Mouse (Mus musculus) granulocyte monocyte progenitor cell, adult 5-6 weeks (primary cell): ENCODE measurements around the gene Cyp20a1. TPM values are rescaled to one million over a fixed set of nuclear protein-coding genes. Genes with fewer than 3 reads are reported as not detected.
A peak's percentile ranks its signal among the peaks of the same experiment; 100 is the strongest.

ENCODE experiments used
- ATAC-seq: replicated peaks from 2 replicates; pipeline ENCODE4 v1.8.0; 2016; ENCODE audit warnings: mild to moderate bottlenecking, moderate TSS enrichment, inconsistent platforms; ENCODE audit not compliant: poor library complexity, severe bottlenecking
- total RNA-seq, 2 experiments: library from RNA; stranded (forward) in 1 of 2; stranded (reverse) in 1 of 2; fragments of 200-712, 200-1000 nt in 1 of 2; fragments of >200 nt in 1 of 2; fragmentation: Nextera tagmentation in 1 of 2; gene quantifications; 2 replicates each; pipeline ENCODE4 v1.2.3; 2014 to 2017

The Cyp20a1 gene
- 19.9 and 29.2 TPM in 2 replicates for total RNA-seq (2014; fragmentation: Nextera tagmentation)
- total RNA-seq (2017), result 32.6 and 38.8 TPM in 2 replicates

DNA sequence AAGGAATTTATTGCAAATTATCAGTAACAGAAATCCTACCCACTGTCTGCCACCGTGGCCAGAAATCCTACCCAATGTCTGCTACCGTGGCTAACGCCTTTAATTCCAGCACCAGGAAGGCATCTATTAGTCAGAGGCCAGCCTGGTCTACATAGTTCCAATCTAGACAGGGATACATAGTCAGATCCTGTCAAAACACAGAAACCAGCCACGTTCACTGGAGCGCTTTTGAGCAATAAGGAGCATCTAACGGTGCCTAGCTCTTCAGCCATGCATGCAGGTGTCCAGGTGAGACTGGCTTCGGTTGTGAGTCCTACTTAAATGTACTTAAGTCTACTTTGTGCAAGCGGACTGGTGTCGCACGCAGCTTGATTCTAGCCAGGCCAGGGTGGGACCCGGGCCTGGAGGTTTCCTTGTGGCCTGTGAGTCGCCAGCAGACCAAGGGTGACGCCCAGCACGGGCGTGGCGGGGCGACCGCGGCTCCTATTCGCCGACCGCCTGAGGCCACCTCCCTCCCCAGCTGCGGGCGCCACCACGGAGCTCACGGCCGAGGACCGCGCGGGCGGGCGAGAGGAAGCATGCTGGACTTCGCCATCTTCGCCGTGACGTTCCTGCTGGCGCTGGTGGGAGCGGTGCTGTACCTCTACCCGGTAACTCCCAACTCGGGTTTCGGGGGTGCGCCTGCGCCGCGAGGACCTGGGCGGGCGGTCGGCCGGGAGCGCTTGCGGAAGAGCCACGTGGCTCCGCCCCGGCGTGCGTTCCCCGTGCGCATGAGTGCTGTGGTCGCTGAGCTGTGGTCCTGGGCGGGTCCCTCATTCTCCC, at the start of gene Cyp20a1:
Gene Cyp20a1 (plus strand): TSS at position 516 of the 822 bp plus-strand sequence.
- ATAC-seq, result peak; percentile 97

DNA sequence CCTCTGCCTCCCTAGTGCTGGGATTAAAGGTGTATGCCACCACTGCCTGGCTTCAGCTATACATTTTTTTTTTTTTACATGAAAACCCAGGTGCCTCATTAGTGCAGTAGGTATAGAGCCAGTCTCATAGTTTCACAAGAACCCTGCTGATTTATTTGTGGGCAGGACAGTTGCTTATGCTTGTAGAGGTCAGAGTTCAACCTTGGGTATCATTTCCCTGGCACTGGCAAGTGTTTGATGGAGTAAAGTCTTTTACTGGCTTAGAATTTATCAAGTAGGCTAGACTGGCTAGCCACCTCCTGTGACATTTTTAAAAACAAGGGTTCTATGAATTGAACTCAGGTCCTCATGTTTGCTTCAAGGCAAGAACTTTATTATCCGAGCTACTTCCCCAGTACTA, 49.2 kb upstream of the Cyp20a1 start:
- ATAC-seq, result no peak

DNA sequence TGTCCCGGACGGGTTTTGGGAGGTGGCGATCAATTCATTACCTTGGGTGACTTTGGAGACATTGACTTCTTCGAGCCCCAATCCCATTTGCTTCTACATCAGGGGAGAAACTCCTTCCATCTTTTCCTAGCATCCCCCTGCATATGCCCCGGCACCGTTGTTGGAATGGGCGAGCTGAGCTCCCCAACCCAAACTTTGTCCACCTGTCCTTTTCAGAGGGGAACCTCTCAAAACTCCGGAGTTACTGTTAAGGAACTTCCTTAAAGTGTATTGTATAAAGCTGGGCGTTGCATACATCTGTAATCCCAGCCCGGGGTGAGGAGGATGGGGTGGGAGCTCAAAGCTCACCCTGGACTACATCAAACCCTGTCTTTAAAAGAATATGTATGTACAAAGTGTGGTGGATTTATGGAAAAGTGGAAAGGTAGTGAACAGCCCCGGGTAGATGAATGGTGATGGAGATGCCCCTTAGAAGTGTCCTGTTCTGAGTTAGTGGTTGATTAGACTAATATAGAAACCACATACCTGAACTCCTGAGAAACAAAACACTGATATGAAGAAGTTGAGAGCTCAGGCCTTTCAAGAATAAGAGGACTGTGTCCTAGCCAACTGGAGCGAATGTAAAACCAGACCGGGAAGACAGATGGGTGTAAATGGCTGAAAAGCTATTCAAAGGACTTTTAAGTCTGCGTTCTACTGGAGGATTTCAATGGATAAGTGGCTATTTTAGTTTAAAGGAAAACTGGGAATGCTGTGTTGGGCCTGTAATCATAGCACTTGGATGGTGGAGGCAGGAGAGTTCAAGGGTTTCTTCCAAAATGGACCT, 720 bp downstream of the Cyp20a1 start:
- ATAC-seq, result peak; percentile 40

DNA sequence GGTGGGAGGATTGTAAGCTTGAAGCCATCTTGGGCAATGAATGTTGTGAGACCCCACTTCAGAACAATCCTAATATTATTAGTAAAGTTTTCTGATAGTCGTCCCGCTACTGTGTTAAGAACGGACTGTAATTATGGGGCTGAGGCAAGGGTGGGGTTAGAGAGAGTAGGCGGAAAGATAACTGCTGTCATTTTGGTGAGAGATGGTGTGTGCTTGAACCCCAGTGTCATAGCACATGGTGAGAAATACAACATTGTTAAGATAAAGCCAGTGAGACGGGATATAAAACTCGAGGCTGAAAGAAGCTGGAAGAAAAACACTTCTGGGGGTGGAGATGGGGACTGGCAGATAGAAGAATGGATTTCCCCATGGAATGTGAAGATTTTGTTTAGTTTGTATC, 1.5 kb downstream of the Cyp20a1 start:
- no peak for ATAC-seq

DNA sequence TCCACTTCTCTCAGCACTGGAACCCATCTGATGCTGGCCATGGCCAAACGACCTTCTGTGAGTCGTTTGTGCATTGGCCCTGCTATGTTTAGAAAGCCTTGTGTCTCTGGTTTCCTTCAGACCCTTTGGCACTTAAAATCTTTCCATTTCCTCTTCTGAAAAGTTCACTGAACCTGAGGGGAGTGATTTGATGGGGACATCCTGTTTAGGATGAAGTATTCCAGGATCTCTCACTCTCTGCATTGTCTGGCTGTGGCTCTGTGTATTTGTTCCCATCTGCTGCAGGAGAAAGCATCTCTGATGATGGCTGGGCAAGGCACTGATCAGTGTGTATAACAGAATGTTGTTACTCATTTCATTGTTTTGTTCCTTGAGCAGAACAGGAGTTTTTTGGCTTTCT, 2.6 kb downstream of the Cyp20a1 start:
- ATAC-seq, result no peak

DNA sequence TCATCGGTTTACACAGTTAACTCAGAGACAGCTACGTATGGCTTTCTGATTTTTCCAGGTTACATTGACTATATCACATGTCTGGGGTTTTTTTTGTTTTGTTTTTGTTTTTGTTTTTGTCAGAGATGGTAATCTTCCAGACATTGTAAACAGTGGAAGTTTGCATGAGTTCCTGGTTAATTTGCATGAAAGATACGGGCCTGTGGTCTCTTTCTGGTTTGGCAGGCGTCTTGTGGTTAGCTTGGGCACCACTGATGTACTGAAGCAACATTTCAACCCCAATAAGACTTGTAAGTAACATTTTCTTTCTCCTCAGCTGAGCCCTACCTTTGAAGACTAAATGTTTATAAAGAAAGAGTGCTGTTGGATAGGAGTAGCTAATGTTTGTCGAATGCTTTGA, 9.7 kb downstream of the Cyp20a1 start:
- no peak for ATAC-seq

DNA sequence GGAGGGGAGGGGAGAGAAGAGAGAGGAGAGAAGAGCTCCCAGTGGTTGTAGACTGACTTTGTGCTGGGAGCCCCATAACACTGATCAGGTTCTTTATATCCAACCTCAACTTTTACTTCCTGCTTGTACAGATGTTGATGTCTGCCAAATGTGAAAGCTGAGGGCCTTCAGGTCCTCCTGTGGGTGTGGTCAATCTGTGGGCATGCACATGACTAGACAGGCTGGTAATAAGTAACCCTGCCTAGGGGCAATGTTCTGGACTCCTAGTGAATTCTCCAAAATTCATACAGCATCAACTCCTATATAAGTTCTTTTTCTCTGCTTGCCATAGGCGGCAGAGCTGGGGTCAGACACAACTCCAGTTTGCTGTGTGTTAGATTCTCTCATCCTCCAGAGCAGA, 18.5 kb downstream of the Cyp20a1 start:
- no peak for ATAC-seq

DNA sequence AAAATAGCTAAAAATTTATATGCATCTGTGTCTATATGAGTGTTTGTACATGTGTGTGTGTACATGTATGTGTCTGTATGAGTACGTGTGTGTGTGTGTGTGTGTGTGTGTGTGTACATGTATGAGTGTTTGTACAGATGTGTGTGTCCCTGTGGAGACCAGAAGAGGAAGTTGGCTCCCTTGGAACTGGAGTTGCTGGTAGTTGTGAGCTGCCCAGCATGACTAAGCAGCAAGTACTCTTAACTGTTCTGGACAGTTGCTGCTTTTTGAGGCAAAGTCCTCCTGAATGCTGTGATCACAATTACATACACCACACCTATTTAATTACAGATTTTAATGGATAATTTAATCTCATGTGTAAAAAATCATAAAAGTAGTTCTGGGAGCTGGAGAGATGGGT, 33.4 kb downstream of the Cyp20a1 start:
- ATAC-seq, result no peak; the same call in 1 of the 2 replicates

DNA sequence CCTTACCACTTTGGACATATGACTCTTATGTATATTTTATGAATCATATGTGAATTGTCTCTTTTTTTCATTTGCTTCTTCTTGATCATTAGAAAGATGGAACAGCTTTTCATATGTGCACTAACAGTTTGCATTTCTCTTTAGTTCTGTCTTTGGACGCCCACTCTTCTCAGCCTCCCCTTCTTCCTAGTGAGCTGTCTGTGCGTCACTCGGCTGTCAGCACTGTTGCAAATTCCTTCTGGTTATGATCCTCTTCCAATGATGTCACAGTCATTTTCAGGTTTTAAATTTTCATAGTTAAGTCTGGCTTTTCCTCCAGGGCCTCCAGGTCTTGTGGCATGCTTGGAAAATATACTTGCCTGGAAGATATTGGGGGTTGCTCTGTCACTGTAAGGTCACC, 38.8 kb downstream of the Cyp20a1 start:
- ATAC-seq, result no peak

DNA sequence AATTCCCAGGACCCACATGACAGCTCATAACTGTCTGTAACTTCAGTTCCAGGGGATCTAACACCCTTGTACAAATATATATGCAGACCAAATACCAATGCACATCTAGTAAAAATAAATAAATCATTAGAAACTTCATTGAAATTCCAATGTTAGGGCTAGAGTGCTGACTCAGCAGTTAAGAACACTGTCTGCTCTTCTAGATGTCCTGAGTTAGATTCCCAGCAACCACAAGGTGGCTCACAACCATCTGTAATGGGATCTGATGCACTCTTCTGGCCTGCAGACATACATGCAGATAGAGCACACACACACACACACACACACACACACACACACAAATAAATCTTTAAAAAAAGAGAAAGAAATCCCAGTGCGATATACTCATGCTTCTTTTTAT, 61.7 kb downstream of the Cyp20a1 start:
- no peak for ATAC-seq

DNA sequence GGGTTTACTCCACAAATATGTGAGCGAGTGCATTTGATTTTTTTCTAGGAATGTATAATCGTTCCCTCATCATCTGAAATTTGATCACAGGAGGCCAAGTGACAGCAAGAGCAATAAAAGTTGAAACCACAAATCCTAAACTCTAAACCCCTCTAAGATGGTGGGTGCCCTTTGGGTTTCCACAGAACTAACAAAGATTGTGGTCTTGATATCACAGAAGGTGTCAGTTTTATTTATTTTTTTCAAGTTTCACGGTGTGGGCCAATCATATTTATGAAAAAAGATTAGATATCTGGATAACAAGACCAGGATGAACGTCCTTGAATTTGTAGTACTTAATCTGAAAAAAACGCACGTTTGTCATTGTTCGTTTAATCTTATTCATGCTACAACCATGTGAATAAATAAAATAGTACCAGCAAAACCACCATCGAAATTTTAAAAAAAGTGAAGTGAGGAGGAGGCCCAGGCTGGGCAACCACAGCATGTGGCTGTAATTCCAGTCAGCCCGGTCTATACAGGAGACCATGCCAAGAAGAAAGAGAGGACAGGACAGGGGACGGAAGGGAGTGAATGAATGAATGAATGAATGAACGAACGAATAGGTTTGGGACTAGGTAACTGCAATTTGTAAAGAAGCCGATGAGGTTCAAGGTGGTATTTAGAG, 65.5 kb downstream of the Cyp20a1 start:
- peak; percentile 12; the same call in 1 of the 2 replicates for ATAC-seq

DNA sequence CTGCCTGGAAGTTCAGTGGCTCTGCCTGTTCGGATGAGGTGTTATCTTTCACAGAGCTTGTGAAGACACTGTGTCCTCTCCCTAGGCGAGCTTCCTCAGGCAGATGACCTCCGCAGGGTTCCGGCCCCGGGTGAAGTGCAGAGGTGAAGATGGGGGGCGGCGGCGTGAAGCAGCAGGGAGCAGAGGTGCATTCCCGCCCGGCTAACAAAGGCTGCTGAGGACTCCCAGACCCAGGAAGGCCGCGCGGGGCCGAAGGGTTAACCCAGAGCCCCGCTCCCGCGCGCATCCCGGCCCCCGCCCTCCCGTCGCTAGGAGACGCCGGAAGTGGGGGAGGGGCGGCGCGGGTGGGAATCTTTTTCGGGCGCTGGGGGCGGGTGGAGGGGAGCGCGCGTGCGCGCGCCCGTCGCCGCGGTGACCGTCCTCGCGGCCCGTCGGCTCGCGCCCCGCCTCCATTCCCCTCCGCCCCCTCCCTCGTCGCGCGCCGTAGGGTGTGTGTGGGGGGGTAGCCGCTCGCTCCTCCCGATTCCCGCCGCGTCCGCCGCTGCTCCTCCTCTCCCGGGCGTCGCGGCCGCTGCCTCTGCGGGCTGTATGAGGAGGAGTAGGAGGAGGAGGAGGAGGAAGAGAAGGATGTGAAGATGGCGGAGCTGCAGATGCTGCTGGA, 66.2 kb downstream of the Cyp20a1 start, which contains the start of gene Abi2:
Gene Abi2 (plus strand): TSS at position 452 of the 661 bp plus-strand sequence.
- peak; percentile 94 for ATAC-seq

DNA sequence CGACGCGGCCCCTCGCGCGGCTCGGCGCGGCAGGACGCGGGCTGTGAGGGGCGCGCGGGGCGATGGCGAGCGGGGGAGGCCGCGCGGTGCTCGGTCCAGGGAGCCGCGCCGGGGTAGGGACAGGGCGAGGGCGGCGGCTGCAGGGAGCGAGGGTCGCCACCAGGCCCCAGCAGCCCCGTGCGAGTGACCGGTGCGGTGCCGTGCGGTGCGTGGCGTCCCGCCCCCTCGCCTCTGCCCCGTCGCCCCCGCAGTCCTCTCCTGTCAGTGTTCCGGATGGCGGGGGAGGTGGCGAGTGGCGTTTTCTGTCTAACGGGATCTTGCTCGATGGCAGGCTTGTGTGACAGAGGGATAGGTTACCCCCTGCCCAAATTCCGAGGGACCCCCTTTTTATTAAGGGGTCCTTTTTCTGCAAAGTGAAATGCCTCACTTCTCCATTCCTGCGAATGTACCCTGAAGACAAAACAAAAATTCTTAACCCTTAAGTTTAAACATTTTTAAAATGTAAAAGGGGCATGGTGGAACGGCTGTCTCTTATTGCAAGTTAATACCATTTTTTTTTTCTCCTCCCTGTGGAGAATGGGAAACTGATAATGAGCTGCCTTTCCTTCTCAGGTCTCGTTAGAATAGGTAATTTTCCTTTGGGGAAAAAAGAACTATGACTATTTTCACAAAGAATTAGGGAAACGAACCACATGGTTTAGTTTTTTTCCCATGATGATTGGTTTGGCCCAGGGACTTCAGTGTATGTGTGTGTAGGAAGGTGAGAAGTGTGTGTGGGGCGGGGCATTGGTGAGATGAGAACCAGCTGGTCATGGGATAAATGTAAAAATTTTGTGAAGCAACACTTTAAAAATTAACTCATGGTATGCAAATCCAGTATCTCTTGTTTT, 67.0 kb downstream of the Cyp20a1 start:
- ATAC-seq, result peak; percentile 57

DNA sequence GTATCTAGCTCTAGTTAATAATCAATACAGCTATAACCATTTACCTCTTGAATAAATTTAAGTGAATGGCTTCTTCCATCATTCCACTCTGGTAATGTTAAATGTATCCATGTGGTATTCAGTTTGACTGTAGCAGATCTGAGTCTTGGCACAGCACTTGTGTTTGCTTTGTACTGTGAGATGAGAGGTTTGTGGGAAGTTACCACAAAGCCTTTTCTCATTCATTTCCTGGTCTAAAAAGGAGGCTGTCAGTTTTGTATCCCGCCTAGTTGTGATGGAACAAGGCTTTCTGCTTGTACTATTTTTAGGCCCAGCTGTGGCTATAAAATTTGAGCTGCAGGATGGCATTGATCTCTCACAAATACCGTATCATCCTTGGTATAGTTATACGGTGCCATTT, 73.6 kb downstream of the Cyp20a1 start:
- ATAC-seq, result no peak

DNA sequence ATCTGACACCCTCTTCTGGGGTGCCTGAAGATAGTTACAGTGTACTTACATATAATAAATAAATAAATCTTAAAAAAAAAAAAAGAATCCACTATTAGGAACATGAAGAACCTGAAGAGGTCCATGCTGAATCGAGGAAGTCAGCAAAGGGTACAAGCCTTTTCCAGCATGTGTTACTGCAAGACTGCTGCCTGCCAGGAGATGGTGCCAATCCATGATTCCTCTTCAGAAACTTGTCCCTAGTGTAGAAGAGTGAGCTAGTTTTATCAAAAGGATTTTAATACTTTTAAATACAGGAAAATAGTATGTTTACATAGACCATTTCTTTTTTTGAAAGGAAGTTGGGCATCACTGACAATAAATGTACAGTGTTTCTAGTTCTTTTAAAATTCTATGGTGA, 80.8 kb downstream of the Cyp20a1 start:
- no peak for ATAC-seq

DNA sequence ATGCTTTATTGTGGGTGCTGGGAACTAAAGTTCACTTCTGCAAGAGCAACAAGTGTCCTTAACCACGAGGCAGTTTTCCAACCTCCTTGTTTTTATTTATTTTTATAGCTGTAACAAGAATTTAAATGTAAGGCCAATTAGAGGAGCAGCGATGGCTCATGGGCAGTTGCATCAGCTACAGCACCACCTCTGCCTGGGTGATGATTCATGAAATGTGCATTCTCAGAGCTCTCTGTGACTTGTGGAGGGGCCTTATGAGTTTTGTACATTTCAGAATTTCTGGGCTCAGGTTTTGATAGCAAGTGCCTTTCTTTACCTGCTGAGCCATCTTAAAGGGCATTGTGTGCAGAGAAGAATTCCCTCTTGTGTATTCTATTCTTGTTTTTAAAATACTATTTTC, 85.2 kb downstream of the Cyp20a1 start:
- ATAC-seq, result no peak

DNA sequence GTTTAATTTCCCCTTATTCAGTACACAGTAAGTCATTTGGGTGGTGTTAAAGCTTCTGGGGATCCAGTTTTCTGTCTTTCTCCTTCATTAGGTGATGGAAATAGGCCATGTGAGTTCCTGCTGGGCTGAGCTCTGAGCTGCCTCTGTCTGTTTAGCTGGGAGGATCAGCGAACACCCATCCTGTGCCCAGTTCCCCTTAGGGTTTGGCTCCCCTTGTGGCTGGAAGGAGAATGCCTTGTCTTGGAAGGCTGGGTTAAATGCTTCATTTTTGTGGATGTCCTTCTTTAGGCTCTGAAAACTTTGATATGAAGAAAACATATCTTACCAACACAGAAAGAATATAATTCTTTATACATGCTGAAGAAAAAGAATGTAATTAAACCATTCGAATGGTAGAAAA, 85.8 kb downstream of the Cyp20a1 start:
- peak; percentile 88 for ATAC-seq

DNA sequence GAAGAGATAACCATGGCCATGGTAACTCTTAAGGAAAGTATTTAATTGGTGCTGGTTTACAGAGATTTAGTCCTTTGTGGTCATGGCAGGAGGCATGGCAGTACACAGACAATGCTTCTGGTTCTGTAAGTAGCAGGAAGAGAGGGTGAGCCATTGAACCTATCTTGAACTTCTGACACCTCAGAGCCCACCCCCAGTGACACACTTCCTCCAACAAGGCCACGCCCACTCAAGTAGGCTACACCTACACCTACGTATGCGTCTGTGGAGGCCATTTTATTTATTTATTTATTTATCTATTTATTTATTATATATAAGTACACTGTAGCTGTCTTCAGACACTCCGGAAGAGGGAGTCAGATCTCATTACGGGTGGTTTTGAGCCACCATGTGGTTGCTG, 88.4 kb downstream of the Cyp20a1 start:
- ATAC-seq, result no peak

DNA sequence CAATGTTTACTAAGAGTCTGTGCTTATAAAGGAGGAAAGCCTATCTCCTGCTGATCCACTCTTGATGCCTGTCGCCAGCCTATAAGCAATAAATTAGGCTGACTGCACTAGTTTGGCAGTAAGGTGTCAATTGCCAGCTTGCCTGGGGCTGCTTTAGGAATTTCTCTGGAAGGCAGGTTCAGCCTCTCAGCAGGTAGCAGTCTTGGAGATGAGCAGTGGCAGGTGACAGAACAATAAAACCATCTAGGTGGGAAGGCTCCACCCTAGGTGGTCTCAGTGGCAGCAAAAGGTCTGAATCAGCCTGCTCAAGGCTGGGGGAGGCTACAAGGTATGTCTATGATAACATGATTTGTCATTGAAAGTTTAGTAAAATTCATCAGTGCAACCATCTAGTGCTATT, 89.4 kb downstream of the Cyp20a1 start:
- ATAC-seq, result no peak
